Mouse (Mus musculus): ENCODE results near the gene Fam171b.

Gene Fam171b

DNA sequence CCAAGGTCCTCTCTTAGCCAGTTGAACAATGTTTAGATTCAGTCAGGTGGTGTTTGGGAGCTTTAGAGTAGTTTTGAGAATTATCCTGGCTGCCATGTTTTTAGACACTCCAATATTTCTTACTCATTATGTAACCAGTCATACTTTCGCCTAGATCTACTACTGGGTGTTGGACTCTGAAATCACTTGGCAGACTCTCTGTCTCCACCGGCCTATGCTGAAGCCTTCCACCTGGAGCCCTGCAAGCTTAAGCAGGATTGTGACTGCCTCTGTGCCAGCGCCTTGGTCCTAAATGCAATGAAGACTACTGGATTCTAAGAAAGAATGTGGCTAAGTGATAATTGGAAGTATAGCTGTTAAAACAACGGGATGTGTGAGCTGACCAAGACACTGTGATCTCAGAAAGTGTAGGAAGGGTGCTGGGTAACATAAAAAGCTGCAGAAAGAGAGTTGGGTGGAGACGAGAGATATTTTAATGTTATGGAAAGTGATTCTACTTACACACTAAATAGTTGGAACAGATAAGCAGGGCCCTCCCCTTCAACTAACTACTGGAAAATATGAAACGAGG, 71.5 kb downstream of the Fam171b start:
- DNase-seq (ENCODE audit: low spot score in 2 of 2), result peak in 1 of 2 experiments; percentile 1

- no peak for DNase-seq (ENCODE audit: low spot score in 2 of 2)
These were observed 81.3 kb downstream of the Fam171b start for GRCm38 (mm10) chr2:83893701-83894100.

- no peak for DNase-seq (ENCODE audit: low spot score in 2 of 2)
These were observed 89.6 kb downstream of the Fam171b start for GRCm38 (mm10) chr2:83901896-83902540.

DNA sequence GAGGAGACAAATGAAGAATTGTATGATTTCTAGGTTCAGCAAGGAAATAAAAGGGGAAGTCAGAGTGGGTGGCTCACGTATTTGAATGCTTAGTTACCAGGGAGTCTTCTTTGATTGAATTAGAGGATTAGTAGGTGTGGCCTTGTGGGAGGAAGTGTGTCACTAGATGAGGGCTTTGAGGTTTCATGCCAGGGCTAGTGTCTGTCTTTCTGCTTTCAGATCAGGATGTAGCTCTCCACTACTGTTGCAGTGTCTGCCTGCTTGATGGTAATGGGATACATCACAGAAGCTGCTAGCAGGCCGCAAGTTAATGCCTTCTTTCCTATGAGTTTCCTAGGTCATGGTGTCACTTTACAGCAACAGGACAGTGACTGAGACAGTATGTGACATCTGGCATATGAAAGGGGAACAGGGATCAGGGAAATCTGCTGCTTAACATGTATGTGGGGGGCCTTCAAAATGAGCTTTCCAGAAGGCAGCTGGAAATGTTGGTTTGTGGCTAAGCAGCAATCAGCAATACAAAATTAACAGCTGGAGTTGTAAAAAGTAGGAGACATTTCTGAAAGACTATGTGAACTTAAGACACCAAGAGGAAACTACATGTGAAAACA, 117.1 kb downstream of the Fam171b start:
- DNase-seq (ENCODE audit: low spot score in 2 of 2), result no peak

Data from heart, adult 9 months (tissue).